Mouse (Mus musculus): ENCODE measurements around the gene Atrx. TPM values are rescaled to one million over a fixed set of nuclear protein-coding genes. Genes with fewer than 3 reads are reported as not detected.

Gene Atrx
- polyA plus RNA-seq, 2 experiments, result 16.7 to 30.1 TPM

DNA sequence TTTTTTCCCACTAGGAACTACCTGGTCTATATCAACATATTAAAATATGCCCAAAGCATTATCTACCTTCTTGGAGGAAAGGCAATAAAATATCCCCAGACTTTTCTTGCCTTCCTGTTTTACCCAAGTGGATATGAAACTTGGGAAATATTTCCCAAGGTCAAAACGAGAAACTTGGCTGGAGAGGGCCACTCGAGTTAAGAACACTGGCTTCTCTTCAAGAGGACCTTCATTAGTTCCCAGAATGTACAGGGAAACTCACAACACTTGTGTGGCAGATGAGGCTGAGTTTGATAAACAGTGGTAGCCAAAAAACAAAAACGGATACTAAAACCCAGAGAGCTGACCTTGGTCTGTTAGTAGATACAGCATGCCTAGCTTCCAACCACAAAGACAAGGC, 17.5 kb downstream of the Atrx start:
- DNase-seq (ENCODE audit: low read depth in 3 of 3, low spot score in 3 of 3) (no peak), ATAC-seq (ENCODE audit: insufficient read depth) (no peak)
- Histone ChIP-seq H3K9ac (replicated peaks) (no peak overlapping the region), H3K4me3 (ENCODE audit: insufficient read depth in 1 of 2, low read depth in 2 of 2, low read length in 2 of 2) (no peak overlapping the region), H3K4me2 (ENCODE audit: low read depth) (no peak overlapping the region), H3K9me3 (ENCODE audit: control insufficient read depth, low read length) (no peaks in the 10 kb centered on the region), H3K27me3 (ENCODE audit: control insufficient read depth, insufficient read depth, low read length) (no peaks in the 10 kb centered on the region), H3K36me3 (replicated peaks; ENCODE audit: control insufficient read depth, insufficient read depth, low read depth) (no peaks in the 10 kb centered on the region), H3K4me1 (replicated peaks; ENCODE audit: control insufficient read depth in 2 of 2, insufficient read depth in 2 of 2, low read length in 1 of 2) (no peaks in the 10 kb centered on the region; a peak in 1 of 4 replicates), H3K27ac (no peak overlapping the region)
- TF ChIP-seq EP300 (IDR thresholded peaks at IDR 0.05; ENCODE audit: low read depth), result no peak
- no peak for TF ChIP-seq CTCF (IDR thresholded peaks at IDR 0.05; ENCODE audit: low read depth)
- 49% methylated on average over 3 of the region's 3 CpGs for WGBS (ENCODE audit: insufficient replicate concordance)

DNA sequence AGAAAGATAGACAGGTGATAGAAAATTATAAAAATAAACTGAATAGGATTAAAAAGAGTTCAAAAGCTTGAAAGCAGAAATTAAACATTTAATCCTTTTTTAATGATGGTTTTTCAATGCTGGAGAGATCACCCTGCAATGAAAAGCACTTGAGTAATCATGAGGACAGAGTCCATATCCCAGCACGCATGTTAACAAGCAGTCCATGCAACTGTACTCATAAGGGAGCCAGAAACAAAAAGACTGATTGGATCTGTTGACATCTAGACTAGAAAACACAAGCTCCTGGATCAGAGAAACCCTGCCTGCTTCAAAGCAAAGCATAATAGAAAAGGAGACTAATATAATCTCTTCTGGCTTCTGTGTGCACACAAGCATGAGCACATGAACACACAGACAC, 27.6 kb downstream of the Atrx start:
- H3K9ac ChIP-seq (replicated peaks), result no peak overlapping the region
- no peaks in the 10 kb centered on the region for H3K9me3 ChIP-seq (ENCODE audit: control insufficient read depth, low read length)
- H3K4me3 ChIP-seq (ENCODE audit: insufficient read depth in 1 of 2, low read depth in 2 of 2, low read length in 2 of 2), result no peak overlapping the region
- H3K4me2 ChIP-seq (ENCODE audit: low read depth), result no peak overlapping the region
- H3K27ac ChIP-seq, result no peak overlapping the region
- no peak for TF ChIP-seq CTCF (IDR thresholded peaks at IDR 0.05; ENCODE audit: low read depth)
- TF ChIP-seq EP300 (IDR thresholded peaks at IDR 0.05; ENCODE audit: low read depth), result no peak
- DNase-seq (ENCODE audit: low read depth in 3 of 3, low spot score in 3 of 3) (no peak), ATAC-seq (ENCODE audit: insufficient read depth) (no peak)
- no peaks in the 10 kb centered on the region for H3K27me3 ChIP-seq (ENCODE audit: control insufficient read depth, insufficient read depth, low read length)
- WGBS (ENCODE audit: insufficient replicate concordance), result 63% methylated on average over 1 of the region's 1 CpGs
- no peaks in the 10 kb centered on the region for H3K36me3 ChIP-seq (replicated peaks; ENCODE audit: control insufficient read depth, insufficient read depth, low read depth)
- H3K4me1 ChIP-seq (replicated peaks; ENCODE audit: control insufficient read depth in 2 of 2, insufficient read depth in 2 of 2, low read length in 1 of 2), result no peaks in the 10 kb centered on the region

DNA sequence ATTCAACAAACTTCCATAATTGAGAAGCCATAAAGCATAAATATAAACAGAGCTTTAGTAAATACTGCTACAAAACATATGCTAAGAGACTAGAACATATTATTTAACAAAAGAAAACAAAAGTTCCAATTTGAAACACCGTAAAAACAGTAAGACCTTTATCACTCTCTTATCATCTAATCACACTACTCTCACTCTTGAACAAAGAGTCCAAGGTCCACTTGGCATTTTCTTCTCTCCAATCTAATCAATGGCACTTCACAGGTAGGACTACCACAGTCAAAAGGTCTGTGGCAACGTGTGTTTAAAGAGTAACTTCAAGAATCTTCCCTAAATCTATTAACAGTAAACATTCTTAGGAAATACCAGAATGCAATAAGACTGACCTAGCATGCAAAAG, 42.3 kb downstream of the Atrx start:
- DNase-seq (ENCODE audit: low read depth in 3 of 3, low spot score in 3 of 3) (no peak), ATAC-seq (ENCODE audit: insufficient read depth) (no peak)
- Histone ChIP-seq H3K9me3 (ENCODE audit: control insufficient read depth, low read length) (no peaks in the 10 kb centered on the region), H3K36me3 (replicated peaks; ENCODE audit: control insufficient read depth, insufficient read depth, low read depth) (no peaks in the 10 kb centered on the region), H3K4me1 (replicated peaks; ENCODE audit: control insufficient read depth in 2 of 2, insufficient read depth in 2 of 2, low read length in 1 of 2) (no peaks in the 10 kb centered on the region), H3K9ac (replicated peaks) (no peak overlapping the region), H3K4me2 (ENCODE audit: low read depth) (no peak overlapping the region), H3K27ac (no peak overlapping the region), H3K27me3 (ENCODE audit: control insufficient read depth, insufficient read depth, low read length) (no peaks in the 10 kb centered on the region), H3K4me3 (ENCODE audit: insufficient read depth in 1 of 2, low read depth in 2 of 2, low read length in 2 of 2) (no peak overlapping the region)
- TF ChIP-seq CTCF (IDR thresholded peaks at IDR 0.05; ENCODE audit: low read depth) (no peak), EP300 (IDR thresholded peaks at IDR 0.05; ENCODE audit: low read depth) (no peak)
- WGBS (ENCODE audit: insufficient replicate concordance), result 65% methylated on average over 2 of the region's 2 CpGs

DNA sequence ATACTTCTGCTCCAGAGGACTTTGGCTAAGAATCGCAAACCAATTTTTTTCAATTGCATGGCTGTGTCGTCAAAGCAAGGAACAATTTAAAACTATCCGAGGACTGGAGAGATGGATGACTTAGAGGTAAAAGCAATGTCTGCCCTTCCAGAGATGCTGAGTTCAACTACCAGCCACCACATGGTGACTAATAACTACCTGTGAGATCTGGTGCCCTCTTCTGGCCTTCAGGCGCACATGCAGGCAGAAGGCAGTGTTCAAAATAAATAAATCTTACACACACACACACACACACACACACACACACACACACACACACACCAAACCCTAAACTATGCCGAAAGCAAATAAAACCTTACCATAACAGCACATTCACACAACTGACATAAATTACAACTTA, 64.8 kb downstream of the Atrx start:
- WGBS (ENCODE audit: insufficient replicate concordance), result 71% methylated on average over 5 of the region's 5 CpGs
- no peak overlapping the region for H3K9ac ChIP-seq (replicated peaks)
- ATAC-seq (ENCODE audit: insufficient read depth) (no peak), DNase-seq (ENCODE audit: low read depth in 3 of 3, low spot score in 3 of 3) (no peak)
- H3K4me3 ChIP-seq (ENCODE audit: insufficient read depth in 1 of 2, low read depth in 2 of 2, low read length in 2 of 2), result no peak overlapping the region
- H3K4me1 ChIP-seq (replicated peaks; ENCODE audit: control insufficient read depth in 2 of 2, insufficient read depth in 2 of 2, low read length in 1 of 2), result no peaks in the 10 kb centered on the region
- TF ChIP-seq EP300 (IDR thresholded peaks at IDR 0.05; ENCODE audit: low read depth), result no peak
- peak; percentile 64 for TF ChIP-seq CTCF (IDR thresholded peaks at IDR 0.05; ENCODE audit: low read depth)
- no peaks in the 10 kb centered on the region for H3K36me3 ChIP-seq (replicated peaks; ENCODE audit: control insufficient read depth, insufficient read depth, low read depth)
- H3K4me2 ChIP-seq (ENCODE audit: low read depth), result no peak overlapping the region
- no peaks in the 10 kb centered on the region for H3K27me3 ChIP-seq (ENCODE audit: control insufficient read depth, insufficient read depth, low read length)
- H3K9me3 ChIP-seq (ENCODE audit: control insufficient read depth, low read length), result no peaks in the 10 kb centered on the region
- no peak overlapping the region for H3K27ac ChIP-seq

DNA sequence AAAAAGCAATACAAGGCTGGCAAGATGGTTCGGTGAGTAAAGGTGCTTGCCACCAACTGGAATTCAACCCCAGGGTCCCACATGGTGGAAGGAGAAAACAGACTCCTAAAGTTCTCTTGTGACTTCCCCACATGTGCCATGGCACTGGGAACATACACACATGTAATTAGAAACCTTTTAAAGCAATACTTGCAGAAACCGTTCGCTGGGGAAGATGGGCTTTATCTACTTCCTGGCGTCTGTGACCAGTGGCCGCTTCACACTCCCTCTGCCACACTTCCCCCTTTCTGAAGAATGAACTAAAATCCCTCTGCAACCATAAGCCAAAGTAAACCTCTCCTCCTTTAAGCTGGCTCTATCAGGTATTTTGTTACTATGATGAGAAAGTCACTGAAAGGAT, 104.7 kb downstream of the Atrx start:
- Histone ChIP-seq H3K27ac (no peak overlapping the region), H3K9ac (replicated peaks) (no peak overlapping the region), H3K27me3 (ENCODE audit: control insufficient read depth, insufficient read depth, low read length) (no peaks in the 10 kb centered on the region), H3K4me3 (ENCODE audit: insufficient read depth in 1 of 2, low read depth in 2 of 2, low read length in 2 of 2) (no peak overlapping the region), H3K9me3 (ENCODE audit: control insufficient read depth, low read length) (no peaks in the 10 kb centered on the region), H3K4me1 (replicated peaks; ENCODE audit: control insufficient read depth in 2 of 2, insufficient read depth in 2 of 2, low read length in 1 of 2) (no peaks in the 10 kb centered on the region), H3K36me3 (replicated peaks; ENCODE audit: control insufficient read depth, insufficient read depth, low read depth) (no peaks in the 10 kb centered on the region), H3K4me2 (ENCODE audit: low read depth) (no peak overlapping the region)
- TF ChIP-seq CTCF (IDR thresholded peaks at IDR 0.05; ENCODE audit: low read depth) (no peak), EP300 (IDR thresholded peaks at IDR 0.05; ENCODE audit: low read depth) (no peak)
- DNase-seq (ENCODE audit: low read depth in 3 of 3, low spot score in 3 of 3) (no peak), ATAC-seq (ENCODE audit: insufficient read depth) (no peak)
- 53% methylated on average over 5 of the region's 5 CpGs for WGBS (ENCODE audit: insufficient replicate concordance)

Measured in liver, embryonic 14.5 days (tissue).